24 mouse cellular contexts compared by ENCODE assay signal in the genomic region with DNA sequence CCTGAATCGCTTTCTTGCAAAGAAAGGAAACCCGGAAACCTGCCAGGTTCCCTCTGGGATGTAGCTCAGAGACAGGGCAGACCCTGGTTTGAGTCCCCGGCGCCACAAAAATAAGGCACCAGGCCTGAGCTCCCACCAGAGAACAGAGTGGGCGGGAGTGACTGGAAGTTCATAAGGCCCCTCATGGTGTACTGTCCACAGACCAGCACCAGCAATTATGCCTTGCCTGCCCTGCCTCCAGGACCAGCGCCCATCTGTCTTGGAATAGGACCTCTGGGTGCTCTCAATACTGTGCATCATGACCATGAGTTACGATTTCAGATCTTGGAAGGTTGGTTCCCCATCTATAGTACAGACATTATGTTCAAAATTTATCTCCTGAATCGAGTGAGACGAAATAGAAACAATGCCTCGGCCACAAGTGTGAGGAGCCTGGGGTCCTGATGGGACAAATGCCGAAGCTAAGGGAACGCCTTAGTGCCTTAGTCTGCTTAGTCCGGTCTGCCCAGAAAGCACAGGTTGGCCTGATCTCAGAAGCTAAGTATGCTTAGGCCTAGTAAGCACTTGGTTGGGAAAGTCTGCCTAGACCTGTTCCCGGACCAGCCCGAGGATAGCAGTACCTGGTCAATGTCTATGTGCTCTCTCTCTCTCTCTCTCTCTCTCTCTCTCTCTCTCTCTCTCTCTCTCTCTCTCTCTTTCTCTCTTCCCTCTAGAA. TPM values are rescaled to one million over a fixed set of nuclear protein-coding genes. Genes with fewer than 3 reads are reported as not detected.
DNase-seq lines count a peak whose midpoint lies in the region; ATAC-seq lines count a peak whose summit lies in the region.
"Had no signal": no experiment of that assay in that cellular context is flagged by ENCODE, and none has a peak within 500 bp of the region (broad histone marks: within the 10 kb centered on the region; RNA-seq: fewer than 3 reads in every experiment).

No protein-coding gene starts in this region.

- no peak overlapping the region for H3K4me2 ChIP-seq in midbrain, embryonic 11.5 days
- no peak overlapping the region for H3K4me2 ChIP-seq in midbrain, embryonic 15.5 days
- H3K4me2 ChIP-seq: embryonic facial prominence, embryonic 12.5 days; embryonic facial prominence, embryonic 15.5 days; forebrain, embryonic 15.5 days; heart, embryonic 11.5 days; hindbrain, embryonic 13.5 days had no signal

- 88% methylated on average over 15 of the region's 15 CpGs for WGBS in midbrain, embryonic 11.5 days
- WGBS in midbrain, embryonic 15.5 days: 90% methylated on average over 15 of the region's 15 CpGs
- 91% methylated on average over 15 of the region's 15 CpGs for WGBS in macrophage (ENCODE audit: missing documents)

- DNase-seq in midbrain, embryonic 11.5 days (ENCODE audit: low spot score, missing footprints): peak; percentile 54
- no peak for DNase-seq in cerebellum, postnatal 14 days
- DNase-seq: adrenal gland, adult 2 months; adrenal gland, postnatal 14 days; cerebellum, adult 11-12 months; cerebellum, adult 9-10 months; cerebellum, postnatal 25 days; gastrocnemius, postnatal 10 days; gastrocnemius, postnatal 36 days; heart, postnatal 36 days had no signal

- no peaks in the 10 kb centered on the region for H3K9me3 ChIP-seq in midbrain, embryonic 11.5 days (ENCODE audit: control insufficient read depth, low read length)
- no peaks in the 10 kb centered on the region for H3K9me3 ChIP-seq in midbrain, embryonic 15.5 days
- H3K9me3 ChIP-seq: embryonic facial prominence, embryonic 12.5 days; embryonic facial prominence, embryonic 15.5 days; forebrain, embryonic 15.5 days; hindbrain, embryonic 10.5 days; hindbrain, embryonic 13.5 days had no signal

- peaks cover 76% of the 10 kb centered on the region for H3K79me2 ChIP-seq in macrophage (ENCODE audit: inconsistent target)

- H3K27ac ChIP-seq in midbrain, embryonic 11.5 days (ENCODE audit: low read depth, low read length): no peak overlapping the region
- H3K27ac ChIP-seq in midbrain, embryonic 15.5 days: no peak overlapping the region
- no peak overlapping the region for H3K27ac ChIP-seq in brown adipose tissue, adult 24 weeks (replicated peaks; ENCODE audit: low read depth, low read length)
- H3K27ac ChIP-seq in macrophage: no peak overlapping the region
- H3K27ac ChIP-seq: embryonic facial prominence, embryonic 12.5 days; embryonic facial prominence, embryonic 15.5 days; forebrain, embryonic 15.5 days; hindbrain, embryonic 10.5 days; hindbrain, embryonic 13.5 days had no signal

- peaks cover 4% of the 10 kb centered on the region for H3K27me3 ChIP-seq in midbrain, embryonic 11.5 days (ENCODE audit: control insufficient read depth, insufficient read depth, low read length)
- peaks cover 18% of the 10 kb centered on the region for H3K27me3 ChIP-seq in midbrain, embryonic 15.5 days (replicated peaks)

- no peak overlapping the region for H3K9ac ChIP-seq in midbrain, embryonic 11.5 days (ENCODE audit: low read length)
- no peak overlapping the region for H3K9ac ChIP-seq in midbrain, embryonic 15.5 days
- H3K9ac ChIP-seq: embryonic facial prominence, embryonic 12.5 days; embryonic facial prominence, embryonic 15.5 days; forebrain, embryonic 15.5 days; hindbrain, embryonic 13.5 days had no signal

- no peaks in the 10 kb centered on the region for H3K36me3 ChIP-seq in midbrain, embryonic 11.5 days (ENCODE audit: control insufficient read depth, insufficient read depth, low read length)
- H3K36me3 ChIP-seq in midbrain, embryonic 15.5 days (replicated peaks): no peaks in the 10 kb centered on the region
- H3K36me3 ChIP-seq in macrophage (ENCODE audit: inconsistent target): no peaks in the 10 kb centered on the region; the same call in 1 of the 2 replicates
- H3K36me3 ChIP-seq: embryonic facial prominence, embryonic 12.5 days; embryonic facial prominence, embryonic 15.5 days; forebrain, embryonic 15.5 days; hindbrain, embryonic 10.5 days; hindbrain, embryonic 13.5 days had no signal

- no peak overlapping the region for H3K4me3 ChIP-seq in midbrain, embryonic 11.5 days (ENCODE audit: low read depth, low read length)
- H3K4me3 ChIP-seq in midbrain, embryonic 15.5 days: no peak overlapping the region
- H3K4me3 ChIP-seq in brown adipose tissue, adult 24 weeks (ENCODE audit: insufficient read depth, low read depth, low read length): 0 out of 2 replicates have a peak overlapping the region, but pooled peaks have one; percentile 12
- peak overlapping the region; percentile 78; the same call in 1 of the 2 replicates for H3K4me3 ChIP-seq in macrophage (ENCODE audit: inconsistent target)
- H3K4me3 ChIP-seq: embryonic facial prominence, embryonic 12.5 days; embryonic facial prominence, embryonic 15.5 days; forebrain, embryonic 15.5 days; hindbrain, embryonic 10.5 days; hindbrain, embryonic 13.5 days had no signal

- H3K4me1 ChIP-seq in midbrain, embryonic 11.5 days (ENCODE audit: control insufficient read depth, insufficient read depth, low read length): peaks cover 3% of the 10 kb centered on the region; the same call in 1 of the 2 replicates
- H3K4me1 ChIP-seq in midbrain, embryonic 15.5 days: peaks cover 9% of the 10 kb centered on the region
- H3K4me1 ChIP-seq in brown adipose tissue, adult 24 weeks (ENCODE audit: control insufficient read depth, insufficient read depth, insufficient read length, low read length): peaks cover 10% of the 10 kb centered on the region
- H3K4me1 ChIP-seq: embryonic facial prominence, embryonic 12.5 days had no signal

- no peak for ATAC-seq in midbrain, embryonic 11.5 days (ENCODE audit: low FRiP score)
- no peak for ATAC-seq in midbrain, embryonic 15.5 days (replicated peaks)
- ATAC-seq in frontal cortex, adult (ENCODE audit: low TSS enrichment): no peak
- ATAC-seq: forebrain, embryonic 15.5 days; hindbrain, embryonic 16.5 days; inflammation-experienced regulatory T-cells, adult 6 months; intestine, embryonic 16.5 days had no signal

RNA-seq across cellular contexts. Expression of a gene that starts 1.4 kb away (rescaled TPM):
- polyA plus RNA-seq in midbrain, embryonic 11.5 days (2014; fragmentation: Nextera tagmentation; extraction: Ambion mirVana): 0.23 TPM in 1 of 2 replicates, not detected in the other
- polyA plus RNA-seq in midbrain, embryonic 15.5 days (2015; fragmentation: Nextera tagmentation; extraction: Ambion mirVana): 0.45 and 0.52 TPM in 2 replicates
- polyA plus RNA-seq in brown adipose tissue, adult 24 weeks (2012; ENCODE audit: insufficient read depth, insufficient read length, missing spikeins): 5.0 and 7.6 TPM in 2 replicates
- 1,000 to 10,000 TPM in 12 of 26 experiments, 100 to 1,000 TPM in 14; 325 to 1,572 (median 997) TPM for total RNA-seq in macrophage (2018; cell fraction: chromatin; rRNA removed)
- 100 to 1,000 TPM in 7 of 26 experiments, 10 to 100 TPM in 19; 29.3 to 146 (median 56.2) TPM for total RNA-seq in macrophage (2018; cell fraction: cytosol; rRNA removed)
- total RNA-seq in macrophage (2018; cell fraction: nucleus; rRNA removed): 100 to 1,000 TPM; 178 to 905 (median 451) TPM
- 28.0 to 62.9 TPM (median 33.5 TPM) in 3 replicates for polyA plus RNA-seq in macrophage (2018)
- total RNA-seq: MEL had no signal
- polyA plus RNA-seq: heart, embryonic 11.5 days had no signal

RNA-seq across cellular contexts. Expression of a gene that starts 49.3 kb away (rescaled TPM):
- polyA plus RNA-seq in midbrain, embryonic 11.5 days (2014; fragmentation: Nextera tagmentation; extraction: Ambion mirVana): 56.8 and 60.4 TPM in 2 replicates
- polyA plus RNA-seq in midbrain, embryonic 15.5 days (2015; fragmentation: Nextera tagmentation; extraction: Ambion mirVana): 69.3 and 76.4 TPM in 2 replicates
- 54.7 and 91.5 TPM in 2 replicates for polyA plus RNA-seq in brown adipose tissue, adult 24 weeks (2012; ENCODE audit: insufficient read depth, insufficient read length, missing spikeins)
- 10 to 100 TPM in 24 of 26 experiments, 1 to 10 TPM in 2; 2.6 to 62.7 (median 40.8) TPM for total RNA-seq in macrophage (2018; cell fraction: chromatin; rRNA removed)
- 10 to 100 TPM; 15.8 to 48.4 (median 33.5) TPM for total RNA-seq in macrophage (2018; cell fraction: cytosol; rRNA removed)
- total RNA-seq in macrophage (2018; cell fraction: nucleus; rRNA removed): 10 to 100 TPM in 25 of 26 experiments, 1 to 10 TPM in 1; 8.9 to 81.8 (median 51.0) TPM
- 10.5 to 51.9 TPM (median 22.0 TPM) in 3 replicates for polyA plus RNA-seq in macrophage (2018)

Comparison
In these comparisons a context has a peak if more than half of its experiments do, and no peak if none do; other contexts are left out.
1. H3K4me3 ChIP-seq: peak in brown adipose tissue, adult 24 weeks (single experiment) and macrophage (single experiment); none in midbrain, embryonic 11.5 days (single experiment) and midbrain, embryonic 15.5 days (single experiment).